Mouse (Mus musculus) limb, embryonic 11.5 days (tissue): ENCODE measurements around the gene Scaf1. TPM values are rescaled to one million over a fixed set of nuclear protein-coding genes. Genes with fewer than 3 reads are reported as not detected.
A peak's percentile ranks its signal among the peaks of the same experiment; 100 is the strongest.

Experiments used
- ATAC-seq: fragments of 200-750 bp; cut with Nextera tagmentation; 2 replicates; pipeline ENCODE4 v1.8.0; 2017; ENCODE audit warnings: low read depth; ENCODE audit not compliant: insufficient number of reproducible peaks, low FRiP score, low TSS enrichment
- DNase-seq: peaks from one replicate; pipeline ENCODE4 v3.0.0-alpha.2; 2015; ENCODE audit warnings: low spot score
- H3K27ac ChIP-seq: fragments of 300-500 bp; sonication (generic); replicated peaks from 2 replicates; pipeline ENCODE4 v1.5.1; 2014; ENCODE audit warnings: low read depth, mild to moderate bottlenecking, low read length
- H3K27me3 ChIP-seq: fragments of 300-500 bp; sonication (generic); 2 replicates; pipeline ENCODE4 v1.6.1; 2014; ENCODE audit warnings: mild to moderate bottlenecking, low read length, mixed read lengths; ENCODE audit not compliant: control insufficient read depth, insufficient read depth
- H3K36me3 ChIP-seq: fragments of 300-500 bp; sonication (generic); 2 replicates; pipeline ENCODE4 v1.6.1; 2014; ENCODE audit warnings: mild to moderate bottlenecking, low read length, moderate library complexity, mixed read lengths; ENCODE audit not compliant: control insufficient read depth, insufficient read depth
- H3K4me1 ChIP-seq: fragments of 300-500 bp; sonication (generic); 2 replicates; pipeline ENCODE4 v1.6.1; 2014; ENCODE audit warnings: low read length, mixed read lengths; ENCODE audit not compliant: control insufficient read depth, insufficient read depth
- H3K4me2 ChIP-seq: fragments of 300-500 bp; sonication (generic); 2 replicates; pipeline ENCODE4 v1.6.1; 2014; ENCODE audit warnings: low read depth, mild to moderate bottlenecking, moderate library complexity; ENCODE audit not compliant: severe bottlenecking
- H3K4me3 ChIP-seq: fragments of 300-500 bp; sonication (generic); 2 replicates; pipeline ENCODE4 v1.5.1; 2014; ENCODE audit warnings: low read depth, low read length
- H3K9ac ChIP-seq: fragments of 300-500 bp; sonication (generic); 2 replicates; pipeline ENCODE4 v1.6.1; 2014; ENCODE audit warnings: mild to moderate bottlenecking, low read length
- H3K9me3 ChIP-seq: fragments of 300-500 bp; sonication (generic); 2 replicates; pipeline ENCODE4 v1.6.1; 2016; ENCODE audit warnings: low read length; ENCODE audit not compliant: control insufficient read depth
- WGBS: fragments of 180-500 bp; shearing (Covaris S2); extraction: QIAGEN DNeasy Blood & Tissue Kit; methylation state at CpG from one replicate; pipeline ENCODE4 v1.1.7; 2014; 5-methylcytosine and 5-hydroxymethylcytosine counted together
- polyA plus RNA-seq: library from polyadenylated mRNA; unstranded; fragments of >200 nt; fragmentation: Nextera tagmentation; extraction: Ambion mirVana; gene quantifications from 2 replicates; pipeline ENCODE4 v1.2.1, GENCODE M21; 2014

The Scaf1 gene
- polyA plus RNA-seq, 1 experiment from 2014 or later, result 52.0 TPM

DNA sequence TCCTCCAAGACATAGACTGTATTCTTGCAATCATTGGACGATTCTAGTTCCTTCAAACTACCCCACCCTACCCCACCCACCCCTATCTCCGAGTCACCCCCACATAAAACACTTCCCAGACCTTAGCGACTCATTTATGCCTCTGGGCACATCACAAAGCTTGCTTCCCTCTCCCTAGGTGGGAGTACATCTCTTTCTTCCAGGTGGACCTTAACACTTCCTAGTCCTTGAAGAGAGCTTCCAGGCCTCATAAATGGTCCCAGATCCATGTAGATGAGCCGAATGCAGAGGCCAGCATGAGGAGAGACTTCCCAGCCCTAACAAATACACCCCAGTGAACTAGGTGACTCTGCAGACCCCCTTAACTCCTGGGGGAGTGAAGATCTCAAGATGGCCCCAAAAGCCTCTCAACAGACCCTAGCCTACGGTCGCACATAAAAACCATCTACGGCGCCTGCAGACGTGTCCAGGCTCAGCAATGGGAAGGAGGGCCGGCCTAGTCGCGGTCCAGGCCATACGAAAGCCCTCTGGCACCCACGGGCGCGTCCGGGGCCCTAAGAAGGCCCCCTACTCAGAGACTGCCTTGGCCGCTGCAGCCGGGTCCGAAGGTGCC, 713 bp downstream of the Scaf1 start:
- under 1% methylated on average over 20 of the region's 20 CpGs for WGBS
- Histone ChIP-seq H3K9me3 (no peaks in the 10 kb centered on the region), H3K27me3 (no peaks in the 10 kb centered on the region), H3K9ac (peak overlapping the region; percentile 98), H3K4me1 (peaks cover 9% of the 10 kb centered on the region), H3K4me3 (peak overlapping the region; percentile 93), H3K4me2 (peak overlapping the region; percentile 83), H3K36me3 (peaks cover 18% of the 10 kb centered on the region), H3K27ac (peak overlapping the region; percentile 61; the same call in 1 of the 2 replicates)
- DNase-seq, result no peak
- no peak; the same call in 1 of the 2 replicates for ATAC-seq

DNA sequence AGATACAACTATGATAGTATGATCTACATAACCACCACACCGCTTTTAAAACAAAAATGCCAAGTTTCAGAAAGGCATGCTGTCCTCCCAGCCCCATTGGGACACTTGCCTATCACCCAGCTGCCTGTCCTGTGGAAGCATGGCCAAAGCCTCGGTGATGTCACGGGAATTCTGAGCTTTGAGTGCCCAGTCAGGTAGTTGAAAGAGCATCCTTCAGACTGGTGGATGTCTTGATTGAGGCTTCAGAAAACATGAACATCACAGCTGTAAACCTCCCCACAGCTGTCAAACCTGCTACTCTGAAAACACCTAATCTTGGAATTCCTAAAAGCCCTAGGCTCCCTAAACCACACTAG, 2.1 kb downstream of the Scaf1 start:
- ATAC-seq (no peak), DNase-seq (no peak)
- H3K27ac ChIP-seq, result no peak overlapping the region
- H3K4me2 ChIP-seq, result no peak overlapping the region; the same call in 1 of the 2 replicates
- 92% methylated on average over 3 of the region's 3 CpGs for WGBS
- H3K9ac ChIP-seq, result no peak overlapping the region
- no peak overlapping the region for H3K4me3 ChIP-seq
- no peaks in the 10 kb centered on the region for H3K9me3 ChIP-seq
- no peaks in the 10 kb centered on the region for H3K27me3 ChIP-seq
- peaks cover 23% of the 10 kb centered on the region for H3K36me3 ChIP-seq
- H3K4me1 ChIP-seq, result peaks cover 9% of the 10 kb centered on the region

DNA sequence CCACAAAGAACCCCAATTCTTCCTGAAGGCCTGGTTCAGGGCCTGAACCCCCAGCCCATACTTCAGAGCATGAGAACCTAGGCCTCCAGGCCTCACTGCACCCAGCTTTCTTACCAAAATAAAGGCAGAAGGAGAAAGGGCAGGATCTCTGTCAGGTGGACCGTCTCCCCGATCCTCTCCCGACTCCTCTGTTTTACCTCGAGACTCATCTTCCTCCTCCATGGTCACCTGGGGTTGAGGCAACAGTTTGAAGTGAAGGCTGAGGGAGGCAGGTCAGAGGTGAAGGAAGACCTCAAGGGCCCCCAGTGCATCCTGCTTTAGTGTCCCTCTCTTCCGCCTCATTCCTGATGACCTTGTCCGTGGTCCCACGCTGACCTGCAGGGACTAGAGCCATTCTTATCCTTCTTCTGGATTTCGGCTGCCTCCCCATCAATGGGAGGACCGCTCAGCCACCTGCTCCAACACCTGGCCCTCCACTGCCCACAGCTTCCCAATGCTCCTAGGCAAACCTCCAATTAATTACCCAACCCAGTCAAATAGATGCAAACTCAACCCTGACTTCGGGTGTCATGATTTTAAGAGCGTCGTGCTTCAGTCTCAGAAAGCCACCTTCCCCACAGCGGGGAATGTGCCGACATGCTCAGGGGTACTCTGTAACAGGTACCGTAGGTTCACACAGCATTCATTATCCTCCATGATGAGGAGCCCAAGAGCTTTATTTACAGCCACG, 2.6 kb downstream of the Scaf1 start:
- no peak overlapping the region for H3K27ac ChIP-seq
- no peaks in the 10 kb centered on the region for H3K9me3 ChIP-seq
- no peak overlapping the region; the same call in 1 of the 2 replicates for H3K4me3 ChIP-seq
- H3K4me1 ChIP-seq, result peaks cover 9% of the 10 kb centered on the region
- DNase-seq (no peak), ATAC-seq (no peak)
- 96% methylated on average over 16 of the region's 16 CpGs for WGBS
- H3K27me3 ChIP-seq, result no peaks in the 10 kb centered on the region
- no peak overlapping the region for H3K9ac ChIP-seq
- H3K4me2 ChIP-seq, result no peak overlapping the region
- peaks cover 25% of the 10 kb centered on the region for H3K36me3 ChIP-seq

DNA sequence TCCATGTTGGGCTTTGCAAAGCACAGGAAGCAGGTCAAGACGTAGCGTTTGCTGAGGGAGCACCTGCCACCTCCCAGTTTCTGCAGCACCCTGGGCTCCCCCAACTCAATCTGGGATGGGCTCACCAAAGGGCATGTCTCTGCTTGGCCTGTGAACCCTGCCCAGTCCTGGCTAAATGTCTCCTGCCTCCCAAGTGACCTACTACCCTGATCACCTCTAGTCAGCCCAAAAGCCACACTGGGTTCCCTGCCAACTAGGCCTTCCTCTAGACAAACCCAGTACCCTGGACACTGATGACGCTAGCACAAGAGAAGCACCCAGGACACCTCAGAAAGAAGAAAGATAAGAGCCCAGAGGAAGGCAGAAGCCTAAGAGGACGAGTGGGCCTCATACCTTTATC, 3.3 kb downstream of the Scaf1 start:
- Histone ChIP-seq H3K9me3 (no peaks in the 10 kb centered on the region), H3K36me3 (peaks cover 31% of the 10 kb centered on the region), H3K4me3 (no peak overlapping the region; the same call in 1 of the 2 replicates), H3K27ac (no peak overlapping the region), H3K9ac (no peak overlapping the region), H3K27me3 (no peaks in the 10 kb centered on the region), H3K4me2 (no peak overlapping the region), H3K4me1 (peaks cover 6% of the 10 kb centered on the region)
- no peak for DNase-seq
- 86% methylated on average over 4 of the region's 4 CpGs for WGBS
- no peak for ATAC-seq

DNA sequence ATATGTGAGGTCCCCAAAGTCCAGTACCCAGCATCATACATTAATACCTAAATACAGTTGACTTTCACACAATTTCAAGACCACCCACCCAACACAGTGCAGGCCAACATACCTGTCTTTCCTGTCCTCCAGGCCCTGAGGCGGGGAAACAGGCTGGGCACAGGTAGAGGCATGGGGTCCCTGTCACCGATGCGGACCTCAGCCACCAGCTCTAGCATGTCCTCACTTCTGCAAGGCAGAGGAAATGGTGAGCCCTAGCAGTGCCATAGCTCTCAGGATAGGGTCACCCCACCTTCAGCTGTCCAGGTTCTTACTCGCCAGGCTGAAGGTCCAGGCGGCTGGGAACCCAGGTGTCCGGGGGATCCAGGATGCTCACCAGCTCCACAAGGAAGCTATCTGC, 4.2 kb downstream of the Scaf1 start:
- ATAC-seq (no peak), DNase-seq (no peak)
- Histone ChIP-seq H3K4me3 (no peak overlapping the region), H3K36me3 (peaks cover 40% of the 10 kb centered on the region), H3K27ac (no peak overlapping the region), H3K27me3 (no peaks in the 10 kb centered on the region), H3K9me3 (no peaks in the 10 kb centered on the region), H3K4me2 (no peak overlapping the region), H3K9ac (no peak overlapping the region), H3K4me1 (peaks cover 6% of the 10 kb centered on the region)
- 95% methylated on average over 6 of the region's 6 CpGs for WGBS

DNA sequence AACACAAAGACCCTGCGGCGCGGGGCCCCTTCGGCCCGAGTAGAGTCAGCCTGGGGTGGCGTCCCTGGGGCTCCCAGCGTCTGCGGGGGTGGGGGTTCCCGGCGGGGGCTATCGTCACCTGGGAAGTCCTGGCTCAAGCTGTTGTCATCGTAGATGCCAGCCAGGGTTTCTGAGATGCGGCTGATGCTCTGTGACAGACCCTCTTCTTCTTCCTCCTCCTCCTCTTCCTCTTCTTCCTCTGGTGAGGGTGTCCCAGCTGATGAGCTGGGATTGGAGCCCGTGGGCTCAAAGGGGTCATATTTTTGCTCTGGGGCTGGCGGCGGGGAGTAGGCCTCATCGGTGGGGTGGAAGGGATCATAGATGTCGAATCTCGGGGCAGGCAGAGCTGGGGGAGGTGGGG, 7.8 kb downstream of the Scaf1 start:
- no peaks in the 10 kb centered on the region for H3K9me3 ChIP-seq
- ATAC-seq (no peak), DNase-seq (no peak)
- no peak overlapping the region for H3K27ac ChIP-seq
- H3K27me3 ChIP-seq, result no peaks in the 10 kb centered on the region
- no peaks in the 10 kb centered on the region for H3K4me1 ChIP-seq
- peaks cover 64% of the 10 kb centered on the region for H3K36me3 ChIP-seq
- no peak overlapping the region for H3K4me3 ChIP-seq
- WGBS, result 96% methylated on average over 19 of the region's 19 CpGs
- no peak overlapping the region for H3K9ac ChIP-seq
- H3K4me2 ChIP-seq, result no peak overlapping the region

DNA sequence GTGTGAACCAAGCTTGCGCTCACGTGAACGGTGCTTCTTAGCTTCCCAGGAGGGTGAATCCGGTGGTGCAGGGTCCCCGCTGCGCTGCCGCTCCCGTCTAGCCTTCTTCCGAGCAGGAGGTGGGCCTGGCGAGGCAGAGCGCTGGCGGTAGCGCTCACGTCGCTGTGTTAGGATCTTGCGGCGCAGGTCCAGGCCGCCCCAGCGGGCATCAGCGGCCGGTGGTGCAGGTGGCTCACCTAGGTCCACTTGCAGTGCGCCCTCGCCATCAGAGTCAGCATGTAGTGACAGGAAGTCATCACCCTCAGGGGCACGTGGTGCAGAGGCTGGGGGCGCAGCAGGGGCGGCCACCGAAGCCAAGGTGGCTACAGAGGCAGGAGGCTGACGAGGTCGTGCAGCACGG, 8.3 kb downstream of the Scaf1 start:
- no peak for ATAC-seq
- no peaks in the 10 kb centered on the region for H3K27me3 ChIP-seq
- H3K9me3 ChIP-seq, result no peaks in the 10 kb centered on the region
- H3K9ac ChIP-seq, result no peak overlapping the region
- H3K36me3 ChIP-seq, result peaks cover 69% of the 10 kb centered on the region
- no peak for DNase-seq
- H3K4me3 ChIP-seq, result no peak overlapping the region; the same call in 1 of the 2 replicates
- no peak overlapping the region for H3K4me2 ChIP-seq
- H3K27ac ChIP-seq, result no peak overlapping the region
- no peaks in the 10 kb centered on the region for H3K4me1 ChIP-seq
- 95% methylated on average over 30 of the region's 30 CpGs for WGBS

DNA sequence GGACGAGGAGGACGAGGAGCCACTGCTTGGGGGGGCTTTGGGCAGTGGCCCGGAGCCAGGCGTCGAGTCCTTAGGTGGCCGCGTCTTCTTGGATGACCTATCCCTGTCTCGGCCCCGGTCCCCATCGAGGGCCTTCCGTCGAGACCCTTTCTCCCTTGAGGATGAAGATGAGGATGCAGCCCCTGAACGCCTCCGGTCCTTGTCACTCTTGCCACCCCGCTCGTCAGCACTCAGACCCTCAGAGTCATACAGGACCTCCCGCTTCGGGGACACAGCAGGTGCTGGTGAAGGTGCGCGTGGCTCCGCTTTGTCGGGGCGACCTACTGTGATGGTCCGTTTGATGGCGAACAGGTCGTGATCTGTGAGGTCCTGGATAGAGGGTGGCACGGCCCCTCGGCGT, 9.0 kb downstream of the Scaf1 start:
- Histone ChIP-seq H3K9ac (no peak overlapping the region), H3K27ac (no peak overlapping the region), H3K9me3 (no peaks in the 10 kb centered on the region), H3K27me3 (no peaks in the 10 kb centered on the region), H3K36me3 (peaks cover 70% of the 10 kb centered on the region), H3K4me2 (no peak overlapping the region), H3K4me1 (no peaks in the 10 kb centered on the region), H3K4me3 (no peak overlapping the region)
- ATAC-seq, result no peak
- WGBS, result 95% methylated on average over 29 of the region's 29 CpGs
- DNase-seq, result no peak
